Mouse (Mus musculus) adrenal gland, postnatal 10 days (tissue): ENCODE measurements at regions not wholly inside any gene's neighbourhood (a gene's known extent, or its start where the extent isn't known, plus 50 kb on each side); places are given as distances from the start of the nearest gene placed in this dataset.

Experiments
- DNase-seq: peaks from one replicate; pipeline ENCODE4 v3.0.0; 2021; ENCODE audit warnings: mixed read lengths

- DNase-seq, result no peak
Measured at GRCm38 (mm10) chr14:58967163-58967562, 175.5 kb downstream of the 1700129C05Rik start.

DNA sequence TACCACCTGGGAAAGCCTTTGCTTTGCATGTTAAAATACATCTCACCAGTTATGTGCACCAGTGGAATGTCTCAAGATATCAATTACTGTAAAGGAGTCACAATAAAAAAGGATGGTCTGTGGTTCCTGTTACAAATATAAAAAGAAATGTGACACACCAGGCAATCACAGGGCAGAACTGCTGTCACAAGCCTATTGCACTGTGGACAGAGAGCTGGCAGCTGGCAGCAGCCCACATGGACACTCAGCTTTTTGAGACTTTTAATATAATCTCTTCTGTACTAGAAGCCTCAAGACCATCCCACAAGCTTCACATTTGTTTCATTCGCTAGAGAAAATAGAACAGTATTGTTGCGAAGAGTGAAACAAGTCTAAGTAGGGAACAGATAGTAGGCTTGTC lies 197.7 kb downstream of the 1700129C05Rik start:
- no peak for DNase-seq

- DNase-seq, result no peak
Measured at GRCm38 (mm10) chr14:58943267-58943765, 199.4 kb downstream of the 1700129C05Rik start.

- DNase-seq, result peak; percentile 15
Measured at GRCm38 (mm10) chr14:58939086-58939485, 203.6 kb downstream of the 1700129C05Rik start.

DNA sequence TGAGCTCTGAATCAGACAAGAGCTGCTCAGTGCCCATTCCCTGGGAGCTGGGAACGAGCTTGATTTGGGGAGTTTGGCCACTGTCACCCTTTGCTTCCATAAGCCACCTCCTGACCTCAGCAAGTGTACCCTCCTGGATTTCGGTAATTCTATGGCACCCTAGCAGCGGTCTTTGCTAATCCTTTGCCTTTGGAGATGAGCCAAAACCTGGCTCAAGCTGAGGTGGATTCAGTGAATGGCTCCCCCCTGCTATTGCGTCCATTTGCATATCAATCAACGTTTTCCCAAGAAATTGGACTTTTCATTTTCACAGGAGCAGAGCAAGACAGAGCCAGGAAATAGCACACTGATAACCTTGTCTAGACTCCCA lies 204.1 kb downstream of the 1700129C05Rik start:
- no peak for DNase-seq

- DNase-seq, result peak; percentile 24
Measured at GRCm38 (mm10) chr14:58937791-58938600, 204.7 kb downstream of the 1700129C05Rik start.

DNA sequence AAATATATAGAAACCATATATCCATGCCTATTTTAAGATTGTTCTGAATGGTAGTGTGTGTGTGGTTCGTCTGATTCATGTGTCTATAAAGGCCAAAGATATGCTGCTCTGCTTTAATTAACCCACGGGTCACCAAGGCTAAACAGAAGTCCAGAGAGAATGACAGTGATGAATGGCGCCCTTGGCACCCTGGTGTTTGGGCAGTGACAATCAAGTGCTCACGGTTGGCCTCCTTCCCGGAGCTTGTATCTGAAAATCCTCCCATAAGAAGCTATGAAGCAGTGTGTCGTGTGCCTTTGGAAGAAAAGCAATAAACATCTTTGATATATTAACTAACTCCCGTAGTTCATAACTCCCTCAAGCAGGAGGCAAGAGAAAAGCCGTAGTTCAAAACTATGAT lies 205.4 kb downstream of the 1700129C05Rik start:
- DNase-seq, result peak; percentile 75

DNA sequence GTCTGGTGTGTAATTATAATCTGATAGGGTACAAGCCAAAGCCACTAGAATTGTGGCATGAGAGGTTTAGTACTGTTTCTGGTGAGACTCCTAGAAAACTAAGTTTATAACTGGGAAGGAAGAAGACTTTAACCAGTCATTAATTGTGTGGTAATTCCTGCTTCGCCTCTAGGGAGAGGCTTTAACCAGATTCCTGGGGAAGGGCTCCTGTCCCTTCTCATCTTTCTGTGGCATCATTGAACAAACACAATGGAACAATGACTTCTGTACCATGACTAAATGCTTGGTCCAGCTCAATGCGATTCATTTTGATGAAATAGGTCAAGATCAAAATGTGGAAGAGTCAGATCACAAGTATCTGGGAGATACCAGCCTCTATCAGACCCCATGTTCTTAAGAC lies 206.6 kb downstream of the 1700129C05Rik start:
- no peak for DNase-seq

GRCm38 (mm10) chr14:58917853-58918252 lies 224.8 kb downstream of the 1700129C05Rik start:
- no peak for DNase-seq

GRCm38 (mm10) chr14:58917228-58917627 lies 225.5 kb downstream of the 1700129C05Rik start:
- no peak for DNase-seq

DNA sequence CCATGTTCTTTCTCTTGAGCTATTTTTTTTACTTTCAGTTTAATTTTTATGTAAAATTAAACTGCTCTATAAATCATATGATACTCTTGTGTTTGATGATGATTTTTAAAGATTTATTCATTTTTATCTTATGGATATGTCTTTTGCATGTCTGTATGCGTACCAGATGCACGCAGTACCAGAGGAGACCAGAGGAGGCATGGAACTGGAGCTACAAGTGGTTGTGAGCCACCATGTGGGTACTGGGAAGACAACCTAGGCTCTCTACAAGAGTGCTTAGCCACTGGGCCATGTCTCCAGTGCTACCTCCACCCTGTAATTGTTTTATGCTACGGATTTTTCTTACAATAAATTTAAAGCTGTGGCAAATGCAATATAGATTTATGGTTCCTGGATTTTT lies 227.8 kb downstream of the 1700129C05Rik start:
- no peak for DNase-seq

GRCm38 (mm10) chr14:58910846-58911245 lies 231.8 kb downstream of the 1700129C05Rik start:
- no peak for DNase-seq

GRCm38 (mm10) chr14:58907932-58908331 lies 234.8 kb downstream of the 1700129C05Rik start:
- no peak for DNase-seq

DNA sequence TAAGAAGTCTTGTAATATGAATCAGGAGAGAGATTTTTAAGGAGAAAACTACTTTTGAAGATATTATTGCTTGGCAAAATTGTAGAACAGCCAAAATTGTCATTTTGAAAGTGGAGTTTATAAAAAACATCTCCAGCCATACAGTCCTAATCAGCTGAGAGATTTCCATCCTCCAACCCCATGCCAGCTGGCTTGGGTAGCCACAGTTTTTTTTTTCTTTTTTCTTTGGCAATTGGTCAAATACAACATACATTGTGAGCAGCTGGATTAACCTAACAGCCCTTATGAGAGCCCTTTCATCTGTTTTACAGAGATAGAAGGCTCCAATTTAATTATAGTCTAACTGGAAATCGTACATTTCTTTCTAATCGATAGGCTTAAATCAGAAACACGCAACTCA lies 235.3 kb downstream of the 1700129C05Rik start:
- no peak for DNase-seq

GRCm38 (mm10) chr14:58906631-58907030 lies 236.1 kb downstream of the 1700129C05Rik start:
- DNase-seq, result no peak

- DNase-seq, result no peak
Measured at GRCm38 (mm10) chr14:58868176-58868949, 274.3 kb downstream of the 1700129C05Rik start.

GRCm38 (mm10) chr14:58867396-58868107 lies 275.1 kb downstream of the 1700129C05Rik start:
- DNase-seq, result peak; percentile 54

DNA sequence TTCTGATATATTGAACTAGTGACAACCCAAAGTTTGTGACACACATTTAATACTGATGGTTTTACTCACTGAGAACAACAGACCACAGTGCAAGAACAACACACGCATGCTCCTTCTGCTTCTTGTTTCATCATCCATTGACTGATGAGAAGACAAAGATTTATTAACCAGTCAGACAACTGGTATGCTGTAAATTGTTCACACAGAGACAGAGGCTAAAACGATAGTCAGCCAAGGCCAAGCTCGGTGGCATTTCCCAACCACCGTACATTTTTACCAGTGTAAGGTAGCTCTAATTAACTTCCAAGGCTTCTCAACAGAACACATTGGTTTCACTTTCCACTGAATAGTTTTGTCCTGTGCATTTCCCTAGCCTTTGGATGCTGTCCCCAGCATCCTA lies 287.8 kb downstream of the 1700129C05Rik start:
- no peak for DNase-seq

GRCm38 (mm10) chr14:58844565-58844964 lies 298.1 kb downstream of the 1700129C05Rik start:
- DNase-seq, result no peak

DNA sequence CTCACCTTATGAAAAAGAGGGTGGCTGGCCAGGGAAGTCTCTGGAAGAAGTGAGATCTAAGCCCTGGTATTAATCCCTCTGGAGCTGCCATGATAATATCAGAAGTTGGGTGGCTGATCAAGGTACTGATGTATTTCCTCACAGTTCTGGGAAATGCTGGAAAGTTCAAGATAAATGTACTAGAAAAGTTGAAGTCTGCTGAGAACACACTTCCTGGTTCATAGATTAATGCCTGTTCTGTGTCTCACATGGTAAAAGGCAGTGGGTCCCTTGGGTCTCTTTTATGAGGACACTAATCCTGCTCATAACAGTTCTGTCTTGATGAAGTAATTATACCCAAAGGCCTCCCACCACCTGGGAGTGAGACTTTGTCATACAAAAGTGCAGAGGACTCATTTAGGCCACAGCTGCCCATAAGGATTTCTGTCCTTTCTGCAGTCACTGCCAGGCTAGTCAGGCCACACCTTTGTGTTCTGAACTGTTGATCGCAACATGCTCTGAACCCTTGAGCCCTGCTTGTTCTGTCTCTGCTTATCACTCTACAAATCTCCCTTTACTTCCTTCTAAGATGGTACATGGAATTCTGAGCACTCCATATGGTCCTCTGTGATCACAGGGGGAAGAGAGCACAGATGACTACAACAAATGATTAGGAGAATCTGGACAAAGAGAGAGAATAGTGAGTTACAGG lies 300.4 kb downstream of the 1700129C05Rik start:
- no peak for DNase-seq

GRCm38 (mm10) chr14:58822938-58823337 lies 319.8 kb downstream of the 1700129C05Rik start:
- no peak for DNase-seq

GRCm38 (mm10) chr14:58817961-58818504 lies 324.7 kb downstream of the 1700129C05Rik start:
- DNase-seq, result peak; percentile 38
